Mouse (Mus musculus) kidney, postnatal 10 days (tissue): Measurements from ENCODE around the gene Ces4a.
"Not testable (repeated sequence)": the region's sequence is repeated elsewhere in the genome, so short reads cannot be mapped to it uniquely, and the experiment has no call there.

ENCODE experiments used
- DNase-seq: peaks from one replicate; pipeline ENCODE4 v3.0.0; 2021; ENCODE audit warnings: mixed read lengths

Ces4a gene

DNA sequence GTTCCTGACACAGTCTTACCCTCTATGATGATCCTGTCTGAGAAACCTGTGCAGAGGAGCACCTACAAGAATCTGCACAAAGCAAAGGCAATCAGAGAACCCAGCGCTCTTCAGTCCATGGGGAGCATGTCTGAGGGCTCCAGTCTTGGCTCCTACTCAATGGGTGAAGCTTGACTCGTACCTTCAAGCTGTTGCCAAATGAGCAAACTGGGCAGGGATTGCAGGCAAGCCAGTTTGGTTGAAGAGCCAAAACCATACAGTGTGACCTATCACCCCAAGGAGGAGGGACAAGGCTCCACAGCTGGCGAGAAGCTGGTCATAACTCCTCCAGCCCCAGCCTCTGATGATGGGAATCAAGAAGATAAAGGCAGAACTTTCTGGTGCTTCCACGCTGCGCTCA is at the start of gene Ces4a:
Gene Ces4a (plus strand): TSS at position 292 of the 400 bp plus-strand sequence.
- DNase-seq = no peak

DNA sequence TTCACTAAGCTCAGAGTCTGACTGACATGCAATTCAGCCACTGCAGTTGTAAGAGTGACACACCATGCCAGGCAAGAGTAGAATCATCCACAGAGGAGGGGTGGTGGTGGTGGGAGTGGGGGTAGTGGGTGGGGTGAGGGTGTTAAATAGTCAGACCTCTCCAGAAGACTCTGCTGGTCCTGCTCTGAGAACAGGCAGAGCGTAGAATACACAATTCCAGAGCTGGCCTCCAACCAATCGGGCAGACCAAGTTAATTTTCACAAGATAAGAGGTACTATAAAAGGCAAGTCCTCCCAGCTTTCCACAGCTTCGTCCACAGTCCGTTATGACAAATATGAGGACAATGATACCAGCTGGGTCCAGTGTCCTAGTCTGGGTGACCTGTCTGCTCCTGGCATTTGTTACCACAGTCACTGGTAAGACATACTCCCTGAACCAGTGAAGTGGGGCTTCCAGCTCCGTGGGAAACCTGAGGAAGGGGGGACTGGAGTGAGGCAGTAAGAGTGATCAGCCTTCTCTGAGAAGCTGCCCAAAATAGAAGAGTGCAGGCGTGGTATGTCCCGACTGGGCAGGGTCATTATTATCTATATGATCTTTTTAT is 48.0 kb upstream of the Ces4a start, which contains the start of gene Ces3b:
Gene Ces3b (plus strand): TSS at position 305 of the 602 bp plus-strand sequence.
- no peak for DNase-seq

DNA sequence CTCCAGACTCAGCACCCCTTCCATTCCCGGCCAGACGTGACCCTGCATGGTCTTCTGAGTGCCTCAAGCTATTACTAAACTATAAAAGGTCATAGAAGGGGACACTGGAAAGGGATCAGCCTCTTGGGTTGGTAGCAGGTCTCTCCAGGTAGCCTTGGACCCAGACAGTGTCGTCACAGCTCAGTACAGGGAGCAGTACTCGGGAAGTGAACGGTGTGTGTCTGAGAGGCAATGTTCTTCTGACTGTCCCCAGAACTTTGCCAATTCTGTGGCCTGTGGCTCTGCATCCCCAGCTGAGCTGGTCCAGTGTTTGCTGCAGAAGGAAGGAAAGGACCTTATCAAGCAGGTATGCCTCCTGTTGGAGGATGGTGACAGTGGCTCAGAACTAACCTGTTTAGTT is 43.4 kb upstream of the Ces4a start:
- DNase-seq = not testable (repeated sequence)

DNA sequence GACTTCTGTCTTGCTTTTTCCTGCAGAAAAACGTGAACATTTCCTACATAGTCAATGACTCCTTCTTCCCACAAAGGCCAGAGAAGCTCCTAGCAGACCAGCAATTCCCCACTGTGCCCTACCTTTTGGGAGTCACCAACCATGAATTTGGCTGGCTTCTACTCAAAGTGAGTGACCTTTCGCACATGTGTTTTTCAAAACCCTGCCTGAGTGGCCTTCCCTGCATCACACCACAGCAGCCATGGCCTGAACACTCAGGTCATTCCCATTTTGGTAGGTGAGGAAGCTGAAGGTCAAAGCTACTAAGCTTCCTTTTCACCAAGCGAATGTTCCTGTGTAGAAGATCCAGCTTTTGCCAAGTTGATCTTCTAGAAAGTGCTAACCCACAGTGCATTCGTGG is 43.0 kb upstream of the Ces4a start:
- DNase-seq = no peak

DNA sequence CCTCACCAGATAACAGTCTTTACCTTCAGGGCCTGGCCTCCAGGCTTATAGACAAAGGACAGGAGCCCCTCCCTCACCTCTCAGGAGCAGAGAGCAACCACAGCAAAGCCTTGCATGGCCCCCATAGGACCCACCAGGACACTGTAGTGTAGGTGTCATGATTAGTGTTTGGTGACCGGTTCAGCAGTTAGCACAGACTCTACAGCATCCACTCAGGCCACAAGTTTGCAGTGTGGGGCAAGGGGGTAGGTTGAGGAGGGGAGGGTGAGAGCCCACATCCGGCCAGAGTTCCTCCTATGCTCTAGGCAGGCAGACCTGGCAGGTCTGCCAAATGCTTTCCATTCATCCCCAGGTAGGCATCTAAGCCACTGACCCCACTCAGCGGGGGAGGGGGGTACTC is 37.6 kb upstream of the Ces4a start:
- no peak for DNase-seq

DNA sequence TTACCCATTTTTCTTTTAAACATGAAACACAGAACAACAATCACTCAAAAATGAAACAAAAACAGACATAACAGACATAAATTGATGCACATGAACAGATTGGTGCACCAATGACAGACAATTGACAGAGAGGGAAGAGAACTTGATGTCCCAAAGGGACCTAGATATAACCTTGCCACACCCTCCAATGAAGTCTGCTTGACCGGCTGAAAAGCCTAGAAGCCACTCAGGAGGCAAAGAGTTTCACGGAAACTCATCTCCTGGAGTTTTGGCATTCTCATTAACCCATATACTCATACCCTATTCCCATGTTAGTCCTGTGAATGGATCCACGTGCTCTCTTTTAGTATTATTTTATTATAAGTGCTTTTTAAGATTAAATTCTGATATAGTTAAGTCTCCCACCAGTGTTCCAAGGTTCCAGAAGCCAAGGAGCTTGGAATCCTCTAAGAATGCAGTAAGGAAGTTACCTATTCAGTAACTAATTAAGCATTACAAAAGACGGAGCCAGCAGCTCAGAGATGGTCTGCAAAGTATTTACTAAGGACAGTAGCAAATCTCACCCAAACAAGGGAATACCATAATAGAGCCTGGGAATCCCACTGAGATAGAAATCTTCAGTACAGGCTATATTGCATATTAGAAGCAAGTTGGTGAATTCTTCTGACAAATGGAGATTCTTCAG is 29.4 kb upstream of the Ces4a start:
- not testable (repeated sequence) for DNase-seq

DNA sequence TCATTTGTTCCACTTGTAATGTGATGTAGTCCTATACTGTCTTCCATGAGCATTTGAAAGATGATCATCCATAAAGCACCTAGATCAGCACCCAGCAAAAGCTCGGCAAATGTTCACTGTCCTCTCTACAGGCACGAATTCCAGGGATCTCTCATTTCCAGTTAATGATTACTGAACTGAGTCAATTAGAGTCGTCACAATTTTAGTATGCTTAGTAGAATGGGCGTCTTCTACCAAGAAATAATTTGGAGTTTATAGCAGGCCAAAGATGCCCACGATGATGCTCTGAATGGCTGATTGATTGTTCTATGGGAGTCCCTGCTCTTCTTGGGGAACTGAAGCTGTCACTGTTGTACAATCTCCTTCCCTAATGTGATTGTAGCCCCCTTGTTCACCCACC is 27.9 kb upstream of the Ces4a start:
- not testable (repeated sequence) for DNase-seq

DNA sequence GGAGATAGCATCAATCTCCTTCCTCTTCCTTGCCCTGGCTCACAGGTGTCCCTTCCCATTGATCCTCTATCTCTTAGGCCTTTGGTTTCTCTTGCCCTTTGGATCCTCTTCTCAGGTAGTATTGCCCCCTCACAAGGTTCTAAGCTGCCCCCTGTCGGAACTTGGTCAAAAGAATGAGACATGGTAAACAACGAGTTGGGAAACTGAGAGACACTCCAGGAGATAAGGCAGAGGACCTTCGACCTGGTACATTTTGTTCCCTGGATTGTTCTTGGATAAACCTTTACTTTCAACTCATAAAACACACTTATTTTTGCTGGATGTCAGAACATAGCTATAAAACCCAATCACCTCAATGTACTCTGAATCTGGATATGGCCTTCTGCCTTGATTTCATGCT is 27.4 kb upstream of the Ces4a start:
- no peak for DNase-seq

DNA sequence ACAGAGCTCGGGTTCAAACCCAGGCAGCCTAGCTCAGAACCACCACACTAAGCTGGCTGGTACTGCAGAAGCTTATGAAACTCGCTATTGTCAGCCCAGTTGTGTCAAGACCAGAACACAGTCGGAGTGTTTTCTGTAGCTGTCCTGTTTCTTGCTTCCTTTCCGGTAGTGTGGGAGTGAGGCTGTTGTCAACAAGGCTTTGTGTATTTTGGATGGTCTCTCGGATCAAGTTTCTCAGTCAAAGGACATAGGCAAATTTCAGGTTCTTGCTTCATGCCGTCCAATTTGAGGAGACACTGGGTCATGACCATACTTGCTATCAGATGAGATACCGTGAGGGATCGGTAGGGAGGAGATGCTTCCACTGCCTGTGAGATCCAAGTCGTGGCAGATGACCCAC is 1.7 kb upstream of the Ces4a start:
- no peak for DNase-seq

DNA sequence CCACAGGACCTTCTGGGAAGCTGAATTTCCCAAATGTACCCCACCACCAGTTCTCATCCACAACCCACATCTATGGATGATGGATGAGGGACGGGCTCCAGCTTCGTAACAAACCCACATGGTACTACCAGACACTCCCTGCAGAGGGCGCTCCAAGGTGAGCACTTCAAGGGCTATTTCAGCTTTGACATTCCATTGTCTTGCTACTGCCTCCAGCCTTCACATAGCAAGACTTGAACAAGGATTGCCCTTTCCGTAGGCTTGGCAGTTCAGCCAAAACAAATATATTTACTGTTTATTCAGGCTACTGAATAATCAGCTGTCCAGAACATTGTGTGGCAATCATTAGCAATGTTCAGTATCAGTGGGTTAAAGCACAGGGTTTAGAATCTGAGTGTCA is 6.8 kb downstream of the Ces4a start:
- peak; percentile 86 for DNase-seq

DNA sequence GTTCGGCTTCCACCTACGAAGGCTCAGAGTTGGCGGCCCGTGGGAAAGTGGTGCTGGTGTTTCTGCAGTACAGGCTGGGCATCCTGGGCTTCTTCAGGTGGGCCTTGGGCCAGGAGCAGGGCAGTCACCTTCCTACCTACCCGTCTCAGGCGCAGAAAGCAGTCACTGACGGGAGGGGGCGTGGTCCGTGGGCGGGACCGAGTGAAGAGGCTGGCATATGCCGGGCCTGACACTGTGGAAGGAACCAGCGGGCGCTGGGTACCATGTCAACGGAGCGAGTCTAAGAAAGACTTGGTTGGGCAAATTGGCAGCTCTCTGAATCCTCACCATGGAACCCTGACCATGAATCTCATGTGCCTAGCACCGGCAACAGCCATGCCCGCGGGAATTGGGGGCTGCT is 10.8 kb downstream of the Ces4a start:
- no peak for DNase-seq

DNA sequence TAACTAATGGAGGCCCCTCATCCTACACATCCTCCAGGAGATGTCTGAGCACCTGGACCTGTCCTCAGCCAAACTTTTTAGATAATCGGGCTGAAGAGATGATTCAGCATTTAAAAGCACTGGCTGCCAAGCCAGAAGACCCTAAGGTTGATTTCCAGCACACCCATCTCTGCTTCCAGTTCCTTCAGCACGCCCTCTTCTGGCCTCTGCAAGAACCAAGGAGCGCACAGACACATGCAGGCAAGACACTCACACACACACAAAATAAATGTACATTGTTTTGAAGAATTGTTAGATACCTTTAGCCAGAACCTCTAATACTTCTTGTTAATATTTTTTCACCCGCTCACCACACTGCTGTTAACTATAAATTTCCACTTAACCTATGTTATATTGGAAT is 20.1 kb downstream of the Ces4a start:
- DNase-seq = no peak

DNA sequence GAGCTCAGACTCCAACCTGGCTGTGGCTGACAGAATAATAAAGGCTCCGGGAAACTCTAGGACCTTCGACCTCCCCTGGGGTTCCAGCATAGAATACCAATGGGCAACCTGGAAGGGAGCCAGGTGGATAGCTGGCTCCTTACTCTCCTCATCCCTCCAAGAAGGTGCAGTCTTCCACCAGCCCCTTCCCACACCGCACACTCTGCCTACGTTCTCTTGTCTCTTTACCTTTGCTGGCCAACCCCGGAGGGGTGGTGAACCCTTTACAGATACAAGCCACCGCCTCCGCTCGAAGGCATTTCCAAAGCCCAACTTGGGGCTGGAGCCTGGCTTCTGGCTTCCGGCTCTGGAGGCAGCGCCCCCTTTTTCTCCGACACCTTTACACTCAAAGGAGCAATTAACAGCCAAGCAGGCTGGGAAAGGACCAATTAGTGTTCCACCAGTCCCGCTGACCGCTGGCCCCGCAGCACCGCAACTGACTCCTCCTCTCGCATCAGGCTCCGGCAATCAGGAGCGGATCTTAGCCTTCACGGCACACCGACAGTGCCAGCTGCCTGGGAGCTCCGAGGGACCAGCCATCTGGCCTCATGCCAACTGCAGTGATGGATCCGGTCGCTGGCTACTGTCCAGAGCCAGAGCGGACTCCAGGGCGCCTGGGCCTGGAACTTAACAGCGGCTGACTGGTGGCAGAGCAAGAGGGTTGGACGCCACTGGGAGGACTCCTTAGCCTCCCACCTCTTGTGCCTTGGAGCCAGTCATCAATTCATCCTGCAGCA is 21.2 kb downstream of the Ces4a start:
- DNase-seq = peak; percentile 91

DNA sequence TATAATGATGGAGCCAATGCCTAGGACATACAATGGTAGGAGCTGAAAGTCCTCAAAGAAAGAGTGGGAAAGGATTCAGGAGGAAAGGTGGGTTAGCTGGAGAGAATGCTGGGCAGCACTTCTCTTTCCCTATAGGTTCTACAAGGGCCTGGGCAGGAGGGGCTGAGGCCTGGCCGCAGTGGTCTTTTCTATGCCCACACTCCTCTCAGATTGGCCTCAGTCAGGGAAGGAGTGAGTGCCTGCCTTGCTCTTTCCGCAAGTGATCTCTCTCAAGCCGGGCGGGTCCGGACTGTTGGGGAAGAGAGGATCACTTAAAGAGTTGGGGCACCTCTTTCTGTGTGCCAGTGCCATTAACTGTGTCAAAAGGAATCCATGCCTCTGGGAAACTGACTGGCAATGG is 22.7 kb downstream of the Ces4a start:
- DNase-seq = no peak

DNA sequence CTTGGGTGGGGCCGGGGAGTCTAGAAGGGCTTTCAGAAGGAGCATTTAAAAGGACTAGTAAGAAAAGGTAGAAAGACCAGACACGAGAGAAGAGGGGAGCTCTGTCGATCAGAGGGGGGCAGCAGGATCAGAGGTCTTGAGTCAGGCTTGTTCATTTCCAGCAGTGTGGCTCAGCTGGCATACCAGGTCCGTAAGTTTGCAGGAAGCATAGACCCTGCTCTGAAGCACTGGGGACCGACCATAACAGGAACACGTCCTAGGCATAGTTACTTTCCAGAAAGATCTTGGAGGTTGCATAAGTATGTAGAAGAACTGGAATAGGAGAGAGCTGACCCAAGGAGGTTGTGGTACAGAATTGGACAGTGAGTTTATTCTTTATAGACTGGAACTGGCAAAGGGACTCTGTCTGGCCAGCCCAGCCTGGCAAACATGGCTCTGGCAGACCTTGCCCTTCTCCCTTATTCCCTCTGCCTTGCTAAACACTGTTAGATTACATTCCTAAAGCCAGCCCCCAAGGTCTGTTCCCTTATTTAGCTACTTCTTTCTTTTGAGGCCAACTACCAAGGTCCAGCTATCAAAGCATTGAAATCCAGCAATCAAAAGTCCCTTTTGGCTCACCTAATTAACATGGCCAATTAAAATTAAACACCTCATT is 23.6 kb downstream of the Ces4a start:
- no peak for DNase-seq

DNA sequence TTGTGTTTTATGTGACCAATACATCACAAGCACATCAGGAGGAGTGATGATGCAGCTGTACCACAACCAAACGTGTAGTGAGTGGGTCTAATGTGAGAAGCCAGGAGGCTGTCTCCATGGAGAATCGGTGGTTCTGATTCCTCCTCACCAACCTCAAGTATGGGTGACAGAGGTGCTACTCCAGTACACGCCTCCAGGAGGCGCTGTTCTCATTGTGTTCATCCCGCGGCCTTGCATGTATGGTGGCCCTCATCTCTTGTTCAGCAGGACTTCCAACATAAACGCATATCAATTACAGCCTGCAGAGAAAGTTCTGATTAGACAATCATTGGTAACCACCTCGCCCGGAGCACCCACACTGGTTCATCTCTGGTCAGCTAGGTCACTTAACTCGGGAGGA is 26.0 kb downstream of the Ces4a start:
- DNase-seq = peak; percentile 59

DNA sequence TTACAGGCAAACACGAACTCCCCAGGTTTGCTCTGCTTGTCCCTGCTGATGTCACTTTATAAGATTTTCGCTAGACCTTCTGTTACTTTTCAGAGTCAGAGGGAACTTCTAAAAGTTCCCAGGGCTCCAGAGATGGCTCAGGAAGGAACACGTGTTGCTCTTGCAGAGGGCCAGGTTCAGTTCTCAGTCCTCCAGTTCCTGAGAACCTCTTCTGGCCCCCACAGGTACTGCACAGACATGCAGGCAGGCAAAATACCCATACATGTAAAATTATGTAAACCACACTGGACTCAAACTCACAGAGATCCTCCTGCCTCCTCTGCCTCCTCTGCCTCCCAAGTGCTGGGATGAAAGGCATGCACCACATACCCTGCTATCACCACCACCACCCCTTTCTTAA is 26.5 kb downstream of the Ces4a start:
- no peak for DNase-seq

DNA sequence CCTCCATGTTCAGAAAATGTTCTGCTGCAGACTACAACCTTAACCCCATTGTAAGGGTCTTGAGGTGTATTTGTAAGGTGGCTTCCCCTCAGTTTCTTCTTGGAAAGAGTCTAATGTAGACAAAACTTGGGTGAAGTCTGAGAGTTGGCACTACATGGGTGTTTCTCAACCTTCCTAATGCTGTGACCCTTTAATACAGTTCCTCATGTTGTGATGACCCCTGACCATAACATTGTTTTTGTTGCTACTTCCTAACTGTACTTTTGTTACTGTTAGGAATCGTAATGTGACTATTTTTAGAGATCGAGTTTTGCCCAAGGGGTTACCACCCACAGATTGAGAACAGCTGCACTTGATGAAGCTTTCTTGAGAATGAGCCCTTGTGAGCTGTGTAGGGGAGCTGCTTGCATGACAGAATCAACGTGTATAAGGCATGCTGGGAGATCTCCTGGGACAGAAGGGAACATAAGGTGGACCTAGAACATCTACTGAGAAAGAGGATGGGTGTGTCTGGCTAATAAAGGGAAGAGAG is 29.6 kb downstream of the Ces4a start:
- DNase-seq = no peak

DNA sequence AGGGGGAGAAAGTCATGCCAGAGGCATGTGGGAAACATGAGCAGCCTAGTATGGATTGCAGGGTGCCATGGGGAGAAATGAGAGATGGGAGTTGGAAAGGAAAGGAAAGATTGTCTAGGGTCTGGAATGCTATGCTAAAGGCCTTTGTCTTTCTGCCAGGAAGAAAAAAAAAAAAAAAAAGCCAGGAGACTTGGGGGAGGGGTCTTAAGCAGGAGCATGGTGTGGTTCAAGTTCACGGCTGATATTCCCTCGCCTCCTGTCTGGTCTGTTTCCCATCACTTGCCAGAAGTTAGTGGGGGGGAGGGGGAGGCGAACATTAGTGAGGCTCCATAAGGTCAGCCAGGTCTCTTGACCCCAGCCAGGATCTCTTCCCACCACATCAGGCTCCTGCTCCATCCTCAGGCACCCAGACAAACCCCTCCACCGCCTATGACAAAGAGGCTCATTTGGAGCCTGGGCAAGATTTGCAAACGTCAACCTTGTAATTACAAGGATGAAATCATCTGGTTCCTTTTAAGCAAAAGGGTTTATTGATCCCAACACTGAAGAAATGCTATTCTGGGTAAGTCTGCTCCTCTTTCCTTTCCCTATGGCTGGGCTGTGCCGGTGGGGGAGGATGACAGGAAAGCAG is 32.8 kb downstream of the Ces4a start:
- DNase-seq = no peak

DNA sequence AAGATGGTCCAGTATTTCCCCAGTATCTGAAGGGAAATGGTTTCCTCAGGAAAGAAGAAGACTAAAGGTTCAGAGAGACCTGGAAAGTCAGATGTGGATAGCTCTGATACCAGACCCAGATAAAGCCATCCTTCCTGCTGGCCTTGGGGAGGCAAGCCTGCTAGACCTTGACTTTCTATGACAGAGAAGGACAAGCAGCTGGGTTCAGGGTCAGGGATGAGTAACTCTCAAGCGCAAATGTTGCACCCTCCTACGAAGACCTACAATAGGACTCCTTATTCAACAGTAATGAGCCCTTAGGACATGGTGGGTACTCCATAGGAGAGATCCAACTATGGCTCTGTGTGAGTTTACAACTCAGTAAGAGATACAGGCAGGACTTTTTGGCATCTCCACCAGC is 33.6 kb downstream of the Ces4a start:
- DNase-seq = no peak

DNA sequence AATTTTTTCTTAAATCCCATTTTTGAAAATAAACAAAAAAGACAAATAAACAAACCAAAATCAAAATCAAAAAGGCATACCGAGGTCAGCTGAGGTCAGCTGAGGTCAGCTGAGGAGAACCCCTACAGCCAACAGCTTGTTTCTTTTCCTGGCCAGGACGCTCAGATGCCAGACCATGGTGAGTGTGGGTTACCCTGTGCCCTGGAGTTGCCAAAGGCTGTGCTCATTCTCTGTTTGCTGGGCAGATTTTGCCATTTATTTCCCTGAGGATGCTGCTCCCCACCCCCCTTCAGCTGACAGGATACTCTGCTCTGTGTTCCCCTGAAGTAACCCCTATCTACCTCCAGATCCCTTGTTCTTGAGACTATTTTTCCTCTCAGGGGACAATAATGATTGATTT is 35.5 kb downstream of the Ces4a start:
- no peak for DNase-seq

DNA sequence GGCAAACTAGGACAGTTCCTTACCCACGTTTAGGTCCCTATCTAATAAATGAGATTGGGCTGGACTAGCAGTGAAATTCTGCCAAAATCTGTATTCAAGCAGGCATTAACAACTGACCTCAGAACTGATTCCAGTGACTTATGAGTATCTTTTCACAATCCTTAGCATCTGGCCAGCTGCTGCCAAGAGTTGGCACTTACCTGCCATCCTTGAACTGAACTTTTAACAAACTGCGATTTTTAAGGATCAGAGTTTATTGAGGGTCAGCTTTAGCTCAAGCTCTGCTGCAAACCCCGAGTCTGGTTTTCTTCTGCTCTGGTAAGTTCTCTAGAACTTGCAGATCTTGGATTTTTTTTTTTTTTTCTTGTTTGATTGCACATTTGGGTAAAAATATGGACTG is 38.0 kb downstream of the Ces4a start:
- no peak for DNase-seq

DNA sequence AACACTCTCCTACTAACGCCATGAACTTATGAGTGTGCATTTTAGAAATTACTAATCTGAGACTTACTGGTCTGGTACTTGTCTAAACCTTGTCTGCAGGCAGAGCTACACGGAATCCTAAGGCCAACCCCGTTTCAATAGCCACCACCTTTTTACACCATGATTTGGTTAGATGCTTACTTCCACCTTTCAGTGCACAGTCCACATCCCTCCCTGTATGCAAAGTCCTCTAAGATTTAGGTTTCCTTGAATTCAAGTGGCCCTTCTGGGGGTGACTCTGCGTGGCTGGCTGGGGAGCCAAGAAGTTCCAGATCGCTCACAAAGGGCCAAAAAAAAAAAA is 38.4 kb downstream of the Ces4a start:
- no peak for DNase-seq
